Mouse (Mus musculus): ENCODE data around the gene Scn8a.

GRCm38 (mm10) chr15:101002466-101002865 is 132.8 kb downstream of the Scn8a start:
- TF ChIP-seq CTCF (IDR thresholded peaks at IDR 0.05; ENCODE audit: borderline replicate concordance, control insufficient read depth, extremely low read depth, insufficient read depth, low read length, poor library complexity) (no peak), POLR2A (IDR thresholded peaks at IDR 0.05; ENCODE audit: control insufficient read depth, extremely low read depth, insufficient read depth, low read length, poor library complexity) (no peak)
